Mouse (Mus musculus) heart, embryonic 12.5 days (tissue): Measurements from ENCODE around the gene Ccl3. TPM values are rescaled to one million over a fixed set of nuclear protein-coding genes. Genes with fewer than 3 reads are reported as not detected.

ENCODE experiments used
- ATAC-seq: fragments of 200-750 bp; cut with Nextera tagmentation; 2 replicates; pipeline ENCODE4 v1.8.0; 2017; ENCODE audit warnings: moderate TSS enrichment, moderate library complexity; ENCODE audit not compliant: insufficient number of reproducible peaks, low FRiP score
- H3K27ac ChIP-seq: fragments of 300-500 bp; sonication (generic); 2 replicates; pipeline ENCODE4 v1.5.1; 2016; ENCODE audit warnings: mild to moderate bottlenecking, moderate library complexity; ENCODE audit not compliant: poor library complexity, severe bottlenecking
- H3K27me3 ChIP-seq: fragments of 300-500 bp; sonication (generic); replicated peaks from 2 replicates; pipeline ENCODE4 v1.6.1; 2016; ENCODE audit warnings: mild to moderate bottlenecking, moderate library complexity
- H3K36me3 ChIP-seq: fragments of 300-500 bp; sonication (generic); 2 replicates; pipeline ENCODE4 v1.6.1; 2016; ENCODE audit warnings: mild to moderate bottlenecking, moderate library complexity
- H3K4me1 ChIP-seq: fragments of 300-500 bp; sonication (generic); replicated peaks from 2 replicates; pipeline ENCODE4 v1.6.1; 2016; ENCODE audit warnings: mild to moderate bottlenecking
- H3K4me2 ChIP-seq: fragments of 300-500 bp; sonication (generic); 2 replicates; pipeline ENCODE4 v1.6.1; 2016; ENCODE audit warnings: mild to moderate bottlenecking, moderate library complexity
- H3K4me3 ChIP-seq: fragments of 300-500 bp; sonication (generic); 2 replicates; pipeline ENCODE4 v1.5.1; 2016; ENCODE audit warnings: mild to moderate bottlenecking
- H3K9ac ChIP-seq: fragments of 300-500 bp; sonication (generic); 2 replicates; pipeline ENCODE4 v1.6.1; 2016; ENCODE audit warnings: mild to moderate bottlenecking, moderate library complexity
- H3K9me3 ChIP-seq: fragments of 300-500 bp; sonication (generic); replicated peaks from 2 replicates; pipeline ENCODE4 v1.6.1; 2016; ENCODE audit warnings: mild to moderate bottlenecking, moderate library complexity
- WGBS: fragments of 180-500 bp; shearing (Covaris S2); methylation state at CpG from one replicate; pipeline ENCODE4 v1.1.7; 2016; 5-methylcytosine and 5-hydroxymethylcytosine counted together
- polyA plus RNA-seq: library from polyadenylated mRNA; unstranded; fragments of >200 nt; fragmentation: Nextera tagmentation; extraction: Ambion mirVana; gene quantifications from 2 replicates; pipeline ENCODE4 v1.2.1, GENCODE M21; 2016

Ccl3 gene
- polyA plus RNA-seq, 1 experiment from 2014 or later, result 0.23 TPM

- no peak for ATAC-seq
- whole genome bisulfite sequencing, result 68% methylated on average over 1 of the region's 1 CpGs
- H3K36me3 ChIP-seq, result no peaks in the 10 kb centered on the region
- H3K27me3 ChIP-seq, result no peaks in the 10 kb centered on the region
- no peak within 1 kb of the TSS for H3K4me2 ChIP-seq
- H3K9ac ChIP-seq, result no peak within 1 kb of the TSS
- H3K4me1 ChIP-seq, result no peaks in the 10 kb centered on the region
- no peak within 1 kb of the TSS for H3K4me3 ChIP-seq
- H3K9me3 ChIP-seq, result peaks cover 6% of the 10 kb centered on the region; the same call in 1 of the 2 replicates
- H3K27ac ChIP-seq, result no peak within 1 kb of the TSS
Observed at GRCm38 (mm10) chr11:83645521-83645920, 3.6 kb downstream of the Ccl3 start, which contains the start of gene Rpl9-ps1. Gene Rpl9-ps1, minus strand, starts transcription at chr11:83645621.

GRCm38 (mm10) chr11:83641216-83641615 is 7.9 kb downstream of the Ccl3 start:
- WGBS, result 64% methylated on average over 2 of the region's 2 CpGs
- H3K4me2 ChIP-seq, result no peak overlapping the region

GRCm38 (mm10) chr11:83640141-83640540 is 9.0 kb downstream of the Ccl3 start:
- whole genome bisulfite sequencing, result 76% methylated on average over 5 of the region's 5 CpGs
- no peak overlapping the region for H3K27ac ChIP-seq

More at GRCm38 (mm10) chr11:83641216-83641615, 7.9 kb downstream of the Ccl3 start:
- ATAC-seq, result no peak
- no peak overlapping the region for H3K9ac ChIP-seq
- H3K27ac ChIP-seq, result no peak overlapping the region
- no peak overlapping the region for H3K4me3 ChIP-seq
- H3K9me3 ChIP-seq, result peaks cover 6% of the 10 kb centered on the region; the same call in 1 of the 2 replicates
- no peaks in the 10 kb centered on the region for H3K36me3 ChIP-seq
- H3K4me1 ChIP-seq, result no peaks in the 10 kb centered on the region; the same call in 1 of the 2 replicates
- H3K27me3 ChIP-seq, result no peaks in the 10 kb centered on the region

GRCm38 (mm10) chr11:83639533-83639932 is 9.6 kb downstream of the Ccl3 start:
- H3K36me3 ChIP-seq, result no peaks in the 10 kb centered on the region
- no peak overlapping the region for H3K4me2 ChIP-seq
- H3K9ac ChIP-seq, result no peak overlapping the region
- no peaks in the 10 kb centered on the region; the same call in 1 of the 2 replicates for H3K4me1 ChIP-seq
- no peak for ATAC-seq
- H3K4me3 ChIP-seq, result no peak overlapping the region
- no peaks in the 10 kb centered on the region for H3K27me3 ChIP-seq
- no peak overlapping the region for H3K27ac ChIP-seq
- WGBS, result 57% methylated on average over 3 of the region's 3 CpGs
- H3K9me3 ChIP-seq, result no peaks in the 10 kb centered on the region

More at GRCm38 (mm10) chr11:83640141-83640540, 9.0 kb downstream of the Ccl3 start:
- ATAC-seq, result no peak
- Histone ChIP-seq H3K9me3 (peaks cover 3% of the 10 kb centered on the region; the same call in 1 of the 2 replicates), H3K27me3 (no peaks in the 10 kb centered on the region), H3K36me3 (no peaks in the 10 kb centered on the region), H3K9ac (no peak overlapping the region), H3K4me2 (no peak overlapping the region), H3K4me3 (no peak overlapping the region), H3K4me1 (no peaks in the 10 kb centered on the region; the same call in 1 of the 2 replicates)

DNA sequence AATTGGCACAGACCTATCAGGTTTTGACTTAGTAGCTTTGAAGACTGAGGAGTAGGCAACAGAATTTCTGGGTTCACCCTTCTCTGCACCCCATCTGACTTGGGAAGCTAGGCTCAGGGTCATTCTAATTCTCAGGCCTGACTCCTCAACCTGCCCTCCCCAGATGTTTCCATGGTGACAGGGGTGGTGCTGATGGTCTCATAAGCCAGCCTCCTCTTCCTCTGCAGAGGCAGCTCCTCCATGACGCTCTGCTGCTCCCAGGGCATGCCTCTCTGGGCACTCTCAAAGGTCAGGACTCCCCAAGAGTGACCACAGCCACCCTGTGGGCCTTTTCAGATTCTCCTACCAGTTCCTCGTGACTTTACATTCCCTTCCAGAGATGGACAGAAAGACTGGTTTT is 10.2 kb downstream of the Ccl3 start:
- Histone ChIP-seq H3K4me1 (peaks cover under 1% of the 10 kb centered on the region; the same call in 1 of the 2 replicates), H3K27me3 (no peaks in the 10 kb centered on the region), H3K4me3 (no peak overlapping the region), H3K9ac (no peak overlapping the region), H3K4me2 (no peak overlapping the region), H3K27ac (no peak overlapping the region), H3K36me3 (no peaks in the 10 kb centered on the region), H3K9me3 (no peaks in the 10 kb centered on the region)
- no peak for ATAC-seq
- WGBS, result 56% methylated on average over 2 of the region's 2 CpGs

DNA sequence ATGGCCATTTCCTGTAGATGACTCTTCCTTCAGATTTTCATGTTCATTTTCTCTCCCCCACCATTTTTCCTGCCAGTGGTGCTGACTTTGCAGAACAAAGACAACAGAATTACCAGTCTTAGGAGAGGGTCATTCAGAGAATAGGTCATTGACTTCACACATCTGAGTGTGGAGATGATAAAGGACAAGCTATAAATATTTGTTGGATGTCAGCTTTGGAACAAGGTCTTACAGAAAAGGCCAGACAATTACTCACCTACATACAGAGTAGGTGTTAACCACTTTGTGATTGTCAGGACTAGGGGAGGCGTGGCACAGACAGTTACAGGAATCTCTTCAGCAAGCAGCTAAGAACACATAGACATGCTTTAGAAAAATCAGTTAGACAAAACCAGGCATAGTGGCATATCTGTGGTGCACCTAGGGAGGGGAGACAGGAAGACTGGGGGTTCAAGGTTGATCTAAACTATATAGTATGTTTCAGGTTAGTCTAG is 12.4 kb downstream of the Ccl3 start:
- ATAC-seq, result no peak

GRCm38 (mm10) chr11:83634898-83635297 is 14.3 kb downstream of the Ccl3 start:
- WGBS, result 88% methylated on average over 2 of the region's 2 CpGs
- no peaks in the 10 kb centered on the region for H3K9me3 ChIP-seq

More for the DNA sequence above, 12.4 kb downstream of the Ccl3 start:
- Histone ChIP-seq H3K36me3 (no peaks in the 10 kb centered on the region), H3K9me3 (no peaks in the 10 kb centered on the region), H3K4me1 (peaks cover 7% of the 10 kb centered on the region), H3K4me2 (no peak overlapping the region), H3K27me3 (no peaks in the 10 kb centered on the region), H3K9ac (no peak overlapping the region), H3K27ac (no peak overlapping the region), H3K4me3 (no peak overlapping the region)
- 49% methylated on average over 1 of the region's 1 CpGs for WGBS

DNA sequence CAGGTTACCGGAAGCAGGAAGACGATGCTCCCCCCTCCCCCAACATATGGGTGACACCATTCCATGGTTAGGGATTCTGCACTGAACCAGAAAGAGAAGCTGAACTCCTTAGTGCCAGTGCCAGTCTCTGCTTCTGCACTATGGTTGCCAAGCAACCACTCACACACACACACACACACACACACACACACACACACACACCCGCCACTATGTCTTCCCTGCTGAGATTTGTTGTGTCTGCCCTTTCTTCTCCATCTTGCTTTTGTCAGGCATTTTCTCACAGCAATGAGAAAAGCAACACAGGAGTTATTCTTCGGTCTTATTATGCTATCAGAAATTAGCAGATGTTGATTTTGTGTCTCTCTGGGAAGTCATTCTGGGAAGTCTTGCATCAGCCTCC is 14.7 kb downstream of the Ccl3 start:
- Histone ChIP-seq H3K4me3 (no peak overlapping the region), H3K27ac (no peak overlapping the region), H3K27me3 (no peaks in the 10 kb centered on the region), H3K9me3 (no peaks in the 10 kb centered on the region), H3K4me1 (peaks cover 14% of the 10 kb centered on the region), H3K9ac (no peak overlapping the region), H3K36me3 (no peaks in the 10 kb centered on the region), H3K4me2 (no peak overlapping the region)
- WGBS, result 70% methylated on average over 4 of the region's 4 CpGs
- ATAC-seq, result no peak

More at GRCm38 (mm10) chr11:83634898-83635297, 14.3 kb downstream of the Ccl3 start:
- no peak for ATAC-seq
- peaks cover 14% of the 10 kb centered on the region for H3K4me1 ChIP-seq
- no peaks in the 10 kb centered on the region for H3K27me3 ChIP-seq
- no peak overlapping the region for H3K4me2 ChIP-seq
- H3K27ac ChIP-seq, result no peak overlapping the region
- no peak overlapping the region for H3K9ac ChIP-seq
- H3K4me3 ChIP-seq, result no peak overlapping the region
- no peaks in the 10 kb centered on the region for H3K36me3 ChIP-seq

- H3K36me3 ChIP-seq, result no peaks in the 10 kb centered on the region
- H3K4me1 ChIP-seq, result peaks cover 14% of the 10 kb centered on the region
- WGBS, result 57% methylated on average over 4 of the region's 4 CpGs
- H3K4me3 ChIP-seq, result no peak overlapping the region
- ATAC-seq, result no peak
- no peak overlapping the region for H3K27ac ChIP-seq
- no peak overlapping the region for H3K9ac ChIP-seq
- no peaks in the 10 kb centered on the region for H3K27me3 ChIP-seq
- no peak overlapping the region for H3K4me2 ChIP-seq
- H3K9me3 ChIP-seq, result no peaks in the 10 kb centered on the region
Observed at GRCm38 (mm10) chr11:83632744-83633143, 16.4 kb downstream of the Ccl3 start.

- Histone ChIP-seq H3K9ac (no peak overlapping the region), H3K4me1 (peaks cover 14% of the 10 kb centered on the region)
- no peak for ATAC-seq
Observed at GRCm38 (mm10) chr11:83631065-83631464, 18.1 kb downstream of the Ccl3 start.

GRCm38 (mm10) chr11:83630630-83631029 is 18.5 kb downstream of the Ccl3 start:
- Histone ChIP-seq H3K27ac (no peak overlapping the region), H3K9ac (no peak overlapping the region), H3K4me3 (no peak overlapping the region), H3K36me3 (no peaks in the 10 kb centered on the region), H3K9me3 (no peaks in the 10 kb centered on the region), H3K4me1 (peaks cover 14% of the 10 kb centered on the region), H3K4me2 (no peak overlapping the region), H3K27me3 (no peaks in the 10 kb centered on the region)
- peak; percentile 51; the same call in 1 of the 2 replicates for ATAC-seq
- WGBS, result 82% methylated on average over 1 of the region's 1 CpGs

More at GRCm38 (mm10) chr11:83631065-83631464, 18.1 kb downstream of the Ccl3 start:
- Histone ChIP-seq H3K9me3 (no peaks in the 10 kb centered on the region), H3K36me3 (no peaks in the 10 kb centered on the region), H3K4me2 (no peak overlapping the region), H3K4me3 (no peak overlapping the region), H3K27me3 (no peaks in the 10 kb centered on the region), H3K27ac (no peak overlapping the region)
- WGBS, result 62% methylated on average over 2 of the region's 2 CpGs

GRCm38 (mm10) chr11:83628808-83629207 is 20.3 kb downstream of the Ccl3 start:
- Histone ChIP-seq H3K9me3 (no peaks in the 10 kb centered on the region), H3K4me3 (no peak overlapping the region), H3K4me2 (no peak overlapping the region), H3K4me1 (peaks cover 13% of the 10 kb centered on the region), H3K27ac (no peak overlapping the region), H3K36me3 (no peaks in the 10 kb centered on the region), H3K9ac (no peak overlapping the region), H3K27me3 (no peaks in the 10 kb centered on the region)
- 81% methylated on average over 9 of the region's 9 CpGs for WGBS
- ATAC-seq, result no peak
